Mouse (Mus musculus) testis, postnatal 14 days (tissue): Measurements from ENCODE around the gene Pitpnc1.
A peak's percentile ranks its signal among the peaks of the same experiment; 100 is the strongest.

Source experiments
- DNase-seq: peaks from one replicate; pipeline ENCODE4 v3.0.0; 2021; ENCODE audit warnings: low spot score

The Pitpnc1 gene

DNA sequence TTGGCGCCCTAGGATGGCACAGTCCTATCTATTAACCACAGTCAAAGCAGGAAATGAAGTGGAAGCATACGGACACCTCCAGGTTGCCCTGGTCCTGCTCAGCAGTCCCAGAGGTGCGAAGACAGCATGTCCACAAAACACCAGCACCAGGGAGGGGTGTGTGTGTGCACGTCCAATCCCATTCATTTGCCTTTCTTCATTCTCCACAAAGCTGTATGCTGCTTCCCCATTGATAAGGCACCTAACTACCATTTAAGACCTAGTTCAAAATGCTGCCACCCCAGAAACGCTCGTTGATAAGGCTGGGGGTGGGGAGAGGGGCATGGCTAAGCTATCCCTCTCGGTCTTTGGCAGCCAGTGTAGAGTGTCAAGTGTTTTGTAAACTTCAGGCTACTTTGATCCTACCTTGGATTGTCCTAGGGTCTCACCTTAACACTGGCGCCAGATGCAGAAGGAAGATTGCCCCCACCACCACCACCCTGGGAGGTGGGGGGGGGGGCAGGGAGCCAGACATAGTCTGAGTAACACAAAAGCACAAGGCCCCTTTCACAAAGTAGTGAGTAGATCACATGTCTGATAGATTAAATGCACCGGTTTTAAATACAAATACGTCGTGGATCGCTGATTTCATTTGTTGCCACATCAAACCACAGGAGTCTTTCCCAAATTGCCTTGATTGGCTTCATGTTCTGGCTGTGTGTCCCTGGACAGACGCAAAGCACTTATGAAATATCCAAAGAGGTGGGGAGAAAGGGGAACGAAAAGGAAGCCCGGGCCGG lies 2.1 kb downstream of the Pitpnc1 start:
- no peak for DNase-seq

DNA sequence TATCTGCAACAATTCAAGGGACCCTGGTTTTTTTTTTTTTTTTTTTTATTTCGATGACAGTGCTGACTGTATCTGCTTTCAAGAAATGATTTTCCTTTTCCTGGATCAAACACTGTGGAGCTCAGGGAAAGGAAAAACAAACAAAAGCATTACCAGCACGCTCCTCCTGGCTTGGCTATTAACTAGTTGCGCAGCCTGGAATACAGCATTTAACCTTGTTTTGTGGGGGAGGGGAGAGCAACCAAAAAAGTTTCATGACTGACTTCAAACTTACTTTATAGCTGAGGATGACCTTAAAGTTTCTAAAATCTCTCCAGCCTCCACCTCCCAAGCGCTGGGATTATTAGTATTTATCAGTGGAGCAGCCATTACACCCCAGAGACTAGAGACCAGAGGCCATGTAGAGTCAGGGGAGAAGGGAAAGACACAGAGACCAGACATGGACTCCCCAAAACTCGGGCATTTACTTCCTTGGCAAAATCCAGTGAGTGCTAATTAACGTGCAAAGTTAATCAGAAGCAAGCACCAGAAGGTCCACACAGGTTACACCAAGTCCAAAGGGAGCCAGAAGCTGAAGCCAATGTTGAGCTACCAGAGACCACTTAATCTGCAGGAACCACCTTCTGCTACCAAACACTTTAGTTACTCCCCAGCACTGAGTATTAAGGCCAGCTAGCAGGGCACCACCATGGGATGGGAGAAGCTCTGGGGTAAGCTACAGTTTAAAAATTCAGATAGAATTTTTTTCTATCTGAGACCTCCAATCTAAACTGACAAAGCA lies 3.7 kb downstream of the Pitpnc1 start:
- DNase-seq = no peak

DNA sequence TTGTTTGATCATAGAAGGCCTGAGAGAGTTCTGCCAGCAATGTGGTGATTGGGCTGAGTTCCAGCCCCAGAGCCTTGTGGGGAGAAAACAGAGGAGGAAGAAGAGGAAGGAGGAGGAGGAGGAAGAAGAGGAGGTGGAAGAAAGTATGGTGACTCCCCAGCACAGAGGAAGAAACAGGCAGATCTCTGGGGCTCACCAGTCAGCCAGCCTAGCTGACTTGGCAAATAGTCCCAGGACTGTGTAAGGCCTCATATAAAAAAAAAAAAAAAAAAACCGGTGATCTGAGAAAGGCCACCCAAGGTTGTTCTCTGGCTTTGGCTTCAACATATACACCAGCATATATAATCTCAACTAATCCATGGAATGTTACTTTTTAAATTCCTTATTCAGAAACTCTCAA lies 4.5 kb downstream of the Pitpnc1 start:
- no peak for DNase-seq

DNA sequence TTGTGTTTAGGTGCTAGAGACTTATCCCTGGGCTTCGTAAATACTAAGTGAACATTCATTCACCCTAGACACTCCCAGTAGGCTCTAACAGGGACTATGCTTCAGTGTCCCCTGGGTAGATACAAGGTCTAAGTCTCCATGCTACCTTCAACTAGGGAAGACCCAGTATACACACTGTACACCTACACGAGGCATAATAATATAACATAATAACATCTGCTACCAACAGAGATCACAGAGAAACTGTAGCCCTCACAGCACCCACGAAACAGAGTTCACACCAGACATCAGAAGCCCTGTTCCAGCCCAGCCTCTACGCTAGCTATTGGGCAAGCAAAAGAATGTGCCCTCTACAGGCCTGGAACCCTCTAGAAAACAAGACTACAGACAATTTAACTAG lies 5.5 kb downstream of the Pitpnc1 start:
- DNase-seq = no peak

DNA sequence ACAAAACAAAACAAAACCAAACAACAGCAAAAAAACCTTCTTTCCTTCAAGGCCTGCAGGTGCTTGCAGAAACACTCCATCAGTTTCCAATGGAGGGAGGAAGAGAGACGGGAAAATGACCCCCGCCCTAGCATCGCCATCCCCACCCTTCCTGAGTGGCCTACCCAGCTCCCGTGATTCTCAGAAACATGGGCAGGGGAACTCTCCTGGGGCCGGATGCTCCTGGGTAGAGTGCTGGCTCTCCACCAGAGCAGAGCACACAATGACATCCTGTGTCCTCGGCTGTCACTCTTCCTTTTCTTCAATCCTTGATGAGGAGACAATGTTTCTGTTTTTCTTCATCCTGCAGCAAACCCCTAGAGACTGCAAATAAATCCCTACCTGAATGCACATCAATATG lies 6.4 kb downstream of the Pitpnc1 start:
- DNase-seq = no peak

DNA sequence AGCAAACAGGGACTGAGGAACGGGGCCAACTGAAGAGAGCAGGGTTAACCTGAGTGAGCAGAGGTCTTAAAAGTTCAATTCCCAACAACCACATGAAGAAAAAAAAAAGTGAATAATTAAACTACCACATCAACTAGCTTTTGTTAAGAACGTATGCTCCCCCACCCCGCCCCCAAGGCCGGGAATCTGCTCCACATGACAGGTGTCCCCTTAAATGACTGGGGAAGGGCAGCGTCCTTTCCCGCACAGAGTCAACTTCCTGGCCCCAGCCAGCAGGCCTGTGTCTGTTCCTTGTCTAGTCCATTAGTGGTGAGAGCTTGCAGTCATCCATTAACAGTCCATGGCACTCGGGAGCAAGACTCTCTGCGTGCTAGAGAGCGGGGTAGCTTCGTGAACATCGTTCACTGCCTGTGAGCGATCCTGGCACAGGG lies 7.2 kb downstream of the Pitpnc1 start:
- no peak for DNase-seq

DNA sequence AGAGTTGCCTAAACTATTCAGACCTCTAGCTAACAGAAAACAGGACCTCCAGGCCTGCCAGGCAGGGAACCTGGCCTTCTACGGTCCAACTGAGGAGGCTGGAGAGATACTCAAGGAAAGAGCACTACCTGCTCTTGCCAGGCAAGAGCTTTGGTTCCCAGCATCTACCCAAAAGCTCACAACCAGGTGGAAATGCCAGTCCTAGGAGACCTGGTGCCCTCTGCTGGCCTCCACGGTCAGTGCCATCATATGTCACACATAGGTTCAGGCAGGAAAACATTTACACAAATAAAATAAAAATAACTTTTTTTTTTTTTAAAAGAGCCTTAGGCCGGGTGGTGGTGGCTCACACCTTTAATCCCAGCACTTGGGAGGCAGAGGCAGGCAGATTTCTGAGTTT lies 8.0 kb downstream of the Pitpnc1 start:
- DNase-seq = no peak

DNA sequence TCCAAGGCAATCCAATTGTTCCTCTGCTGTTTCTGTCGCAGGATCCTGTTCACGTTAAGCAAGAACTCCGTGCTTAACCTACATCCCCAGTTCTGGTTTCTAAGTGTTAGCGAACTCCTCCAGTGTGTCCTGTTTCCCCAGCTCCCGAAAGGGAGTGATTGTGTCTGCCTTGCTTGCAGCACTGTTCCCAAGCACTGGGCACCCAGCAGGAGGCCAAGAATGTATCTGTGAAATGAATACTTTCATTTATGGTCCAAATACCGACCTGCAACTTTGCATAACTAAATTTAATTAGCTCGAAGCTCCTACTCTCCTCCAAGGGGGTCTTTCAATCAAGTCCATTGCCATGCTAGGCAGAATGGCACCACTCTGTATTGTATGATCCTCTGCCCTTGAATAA lies 10.7 kb downstream of the Pitpnc1 start:
- DNase-seq = no peak

DNA sequence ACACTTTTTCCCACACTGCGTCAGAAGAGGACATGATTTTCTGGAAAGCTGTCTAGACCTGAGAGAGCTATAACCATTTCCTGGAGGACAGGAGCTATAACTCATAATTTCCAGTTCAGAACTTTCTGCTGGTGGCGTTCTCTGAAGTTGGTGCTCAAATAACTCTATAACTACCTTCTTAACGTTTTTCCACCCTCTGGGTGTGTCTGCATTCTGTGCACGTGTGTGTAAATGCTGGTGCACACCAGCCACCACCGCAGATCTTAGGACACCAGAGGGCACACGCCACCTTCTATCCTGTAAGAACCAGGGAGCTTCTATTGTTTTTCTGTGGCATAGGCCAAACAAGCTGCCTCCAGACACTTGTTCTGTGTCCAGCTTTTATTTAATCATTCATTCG lies 11.5 kb downstream of the Pitpnc1 start:
- no peak for DNase-seq

DNA sequence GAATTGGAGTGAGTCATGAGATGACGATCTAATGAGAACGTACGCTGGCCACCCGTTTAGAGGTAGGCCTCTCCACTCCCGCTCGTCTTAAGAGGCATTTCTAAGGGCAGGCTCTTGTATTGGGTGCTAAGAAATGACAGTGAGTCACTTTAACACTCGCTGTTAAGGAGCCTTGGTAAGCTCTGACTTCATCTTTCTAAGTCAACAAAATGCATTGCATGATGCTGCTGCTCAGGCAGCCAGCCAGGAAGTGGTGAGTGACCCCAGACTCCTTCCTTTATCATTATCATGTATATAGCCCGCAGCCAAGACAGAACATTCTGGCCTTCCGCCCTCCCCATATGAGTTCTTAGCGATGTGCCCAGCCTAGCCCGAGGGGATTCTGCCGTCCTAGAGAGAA lies 12.2 kb downstream of the Pitpnc1 start:
- no peak for DNase-seq

DNA sequence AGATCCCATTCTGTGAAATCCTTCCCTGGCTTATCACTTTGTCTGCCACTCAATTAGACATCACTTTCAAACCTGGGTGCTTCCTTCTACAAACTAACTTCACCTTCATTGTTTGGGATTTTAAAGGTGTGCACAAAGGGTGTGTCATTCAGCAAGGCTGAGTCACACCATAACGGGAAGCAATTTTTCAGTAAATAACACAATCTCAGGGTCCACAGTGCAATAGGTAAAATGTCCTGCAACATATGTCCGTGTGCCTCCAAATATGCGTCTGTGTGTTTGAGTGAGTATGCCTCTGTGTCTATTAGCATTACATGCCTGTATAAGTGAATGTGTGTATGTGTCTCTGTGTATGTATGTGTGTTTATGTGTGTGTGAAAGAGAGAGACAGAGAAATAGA lies 13.2 kb downstream of the Pitpnc1 start:
- no peak for DNase-seq

DNA sequence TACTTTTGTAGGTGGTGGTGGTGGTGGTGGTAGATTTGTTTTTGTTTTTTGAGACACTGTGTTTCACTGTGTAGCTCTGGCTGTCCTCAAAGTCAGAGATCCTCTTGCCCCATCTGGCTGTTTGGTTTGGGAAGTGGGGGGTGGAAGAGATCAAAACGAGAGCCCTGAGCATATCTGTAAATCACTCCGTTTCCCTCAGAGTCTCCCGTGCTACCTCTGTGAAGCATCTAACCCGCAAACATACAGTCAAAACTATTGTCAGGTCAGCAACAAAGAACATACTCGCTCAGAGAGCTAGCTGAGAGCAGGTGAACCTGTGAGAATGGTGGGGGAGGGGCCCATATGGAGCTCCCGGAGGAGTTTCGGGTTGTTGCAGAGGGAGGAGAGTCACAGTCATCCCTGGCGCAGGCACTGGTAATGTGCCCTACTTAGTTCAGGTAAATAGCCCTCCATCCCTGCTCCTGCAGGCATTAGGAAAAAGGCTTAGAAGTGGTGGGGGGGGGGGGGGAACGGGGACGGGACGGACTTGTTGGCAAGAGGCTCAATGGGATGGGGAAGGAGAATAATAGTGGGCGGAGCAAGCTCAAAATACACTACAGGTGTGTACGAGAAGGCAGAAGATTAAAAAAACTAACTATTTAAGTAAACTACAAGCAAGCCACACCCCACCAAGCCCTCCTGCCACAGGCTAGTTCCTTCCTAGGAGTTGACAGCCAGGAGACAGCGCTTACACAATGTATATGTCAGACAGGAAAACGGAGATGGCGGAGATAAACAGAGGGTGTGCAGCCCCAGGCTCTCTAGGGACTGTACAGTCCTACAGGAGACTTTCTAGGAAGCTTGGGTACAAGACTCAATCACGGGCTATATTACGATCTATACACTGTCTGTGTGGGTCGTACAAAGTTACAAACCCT lies 15.7 kb downstream of the Pitpnc1 start:
- DNase-seq = no peak

DNA sequence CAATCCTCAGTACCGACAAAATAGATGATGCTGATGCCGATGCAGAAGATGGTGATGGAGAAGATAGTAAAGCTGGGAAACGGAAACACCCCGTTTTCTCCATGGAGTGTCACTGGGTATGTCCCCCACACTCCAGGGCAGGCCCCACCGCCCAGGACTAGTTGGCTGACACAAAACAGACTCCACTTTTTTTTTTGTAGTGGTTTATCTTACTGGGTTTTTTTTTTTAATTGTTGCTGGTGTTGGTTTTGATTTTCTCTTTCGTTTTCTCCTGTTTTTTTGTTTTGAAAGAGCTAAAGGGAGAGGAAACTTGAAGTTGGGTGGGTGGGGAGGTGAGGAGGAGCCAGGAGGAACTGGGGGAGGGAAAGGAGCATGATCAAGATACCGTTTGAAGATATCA lies 18.4 kb downstream of the Pitpnc1 start:
- no peak for DNase-seq

DNA sequence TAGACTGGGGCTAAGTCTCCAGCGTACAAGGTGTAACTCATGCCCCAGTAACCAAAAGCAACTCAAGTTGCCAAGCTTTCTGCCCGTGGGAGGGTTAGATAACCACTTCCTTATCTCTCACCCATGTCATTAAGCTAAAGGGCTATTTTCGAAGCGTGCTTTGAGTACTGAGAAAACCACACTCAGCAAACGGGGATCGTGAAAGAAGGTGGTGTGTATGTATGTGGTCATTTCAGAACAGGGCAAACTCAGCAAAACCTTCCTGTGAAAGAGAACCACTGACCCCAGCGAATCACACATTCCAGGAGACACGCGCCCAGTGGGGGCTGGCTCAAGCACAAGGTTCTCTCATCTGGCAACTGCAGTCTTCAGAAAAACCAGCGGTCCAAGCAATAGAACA lies 19.4 kb downstream of the Pitpnc1 start:
- DNase-seq = peak; percentile 39

DNA sequence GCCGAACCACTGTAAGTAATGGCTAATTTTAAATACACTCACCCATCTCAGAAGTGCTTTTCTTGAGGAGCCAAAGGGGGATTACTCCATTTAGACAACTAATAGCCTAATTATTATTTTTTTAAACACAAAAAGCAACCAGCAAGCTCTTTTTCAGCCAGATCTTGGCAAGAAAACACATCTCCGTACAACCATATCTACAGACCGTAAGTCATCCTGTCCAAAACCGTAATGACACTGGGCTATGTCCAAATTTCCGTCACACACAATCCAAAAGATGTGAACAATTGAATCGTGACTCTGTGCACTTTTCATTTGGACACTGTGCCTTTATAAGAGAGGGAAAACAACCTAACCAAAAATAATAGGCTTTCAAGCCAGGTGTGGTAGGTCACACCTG lies 20.4 kb downstream of the Pitpnc1 start:
- no peak for DNase-seq

DNA sequence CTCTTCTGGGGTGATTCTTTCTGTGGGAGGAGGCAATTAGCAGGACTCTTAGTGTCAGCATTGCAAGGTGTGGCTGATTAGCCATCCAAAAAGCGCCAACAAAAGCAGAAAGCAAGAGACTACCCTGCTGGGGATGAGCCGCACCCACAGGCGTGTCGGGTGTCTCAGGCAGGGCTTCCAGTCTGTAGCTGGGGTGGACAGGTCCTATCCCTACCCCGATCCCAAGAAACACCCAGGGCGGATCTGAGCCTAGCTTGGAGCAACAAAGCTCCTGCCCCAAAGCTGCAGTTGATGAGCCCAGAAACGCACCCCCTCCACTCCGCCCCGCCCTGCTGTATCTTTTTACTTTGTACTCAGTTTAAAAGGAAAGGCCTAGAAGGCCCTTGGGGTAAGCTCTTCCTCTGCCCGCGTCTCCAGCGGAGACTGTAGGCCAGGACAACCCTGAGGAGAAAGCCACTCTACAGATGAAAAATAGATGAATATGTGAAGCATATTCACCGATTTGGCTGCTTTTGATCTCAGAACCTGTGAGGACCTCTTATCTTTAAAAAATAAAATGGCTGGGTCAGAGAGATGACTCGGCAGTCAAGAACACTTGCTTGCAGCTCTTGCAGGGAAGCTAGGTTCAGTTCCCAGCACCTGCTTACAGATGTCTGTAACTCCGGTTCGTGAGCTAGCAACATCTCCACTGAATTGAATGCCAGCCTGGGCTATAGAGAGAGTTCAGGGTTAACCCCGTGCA lies 21.2 kb downstream of the Pitpnc1 start:
- no peak for DNase-seq

DNA sequence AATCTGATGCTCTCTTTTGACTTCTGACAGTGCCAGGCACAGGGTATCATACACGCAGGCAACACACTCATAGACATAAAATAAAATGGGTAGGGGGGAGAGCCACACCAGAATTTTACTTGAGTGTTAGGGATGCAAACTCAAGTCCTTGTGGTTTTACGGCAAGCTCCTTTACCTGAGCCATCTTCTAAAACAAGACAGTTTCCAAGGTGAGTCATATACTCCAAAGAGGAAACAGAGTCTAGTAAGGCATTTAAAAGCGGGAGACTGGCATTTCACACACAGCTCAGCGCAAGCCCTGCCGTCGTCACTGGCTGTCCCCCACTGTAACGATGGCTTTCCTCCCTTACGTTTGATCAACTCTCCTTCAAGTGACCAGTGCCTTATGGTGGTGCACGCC lies 22.6 kb downstream of the Pitpnc1 start:
- no peak for DNase-seq

DNA sequence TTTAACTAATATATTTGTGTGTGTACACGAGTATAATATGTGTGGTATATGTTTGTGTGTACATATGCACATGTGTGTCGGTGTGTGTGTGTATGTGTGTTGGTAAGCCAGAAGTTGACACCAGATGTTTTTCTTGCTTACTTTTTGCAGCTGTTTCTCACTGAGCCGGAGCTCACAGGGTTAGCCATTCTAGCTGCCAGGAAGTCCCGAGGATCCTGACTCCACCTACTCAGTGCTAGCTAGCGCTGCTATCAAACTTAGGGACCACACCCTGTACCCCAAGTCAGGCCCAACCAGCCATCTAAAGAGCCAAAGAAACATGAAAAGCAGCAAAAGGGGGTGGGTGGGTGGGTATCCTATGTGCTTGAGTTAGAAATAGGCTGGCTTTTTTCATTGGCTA lies 23.1 kb downstream of the Pitpnc1 start:
- no peak for DNase-seq

DNA sequence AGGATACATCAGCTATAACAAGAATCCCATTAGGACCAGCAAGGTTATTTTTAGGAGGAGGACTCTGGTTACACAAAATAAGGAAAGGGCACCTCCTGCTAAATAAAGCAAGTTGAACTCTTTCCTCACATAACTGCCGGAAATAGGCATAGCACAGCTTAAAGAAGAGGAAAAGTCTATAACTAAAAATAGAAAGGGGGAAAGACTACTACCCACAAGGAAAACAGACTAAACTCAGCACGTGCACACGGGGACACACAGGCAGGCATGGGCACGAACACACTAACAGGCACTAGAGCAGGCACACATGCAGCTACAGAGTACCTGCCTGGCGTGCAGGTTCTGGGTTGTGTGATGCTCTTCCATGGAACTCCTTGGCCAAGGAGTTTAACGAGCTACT lies 23.8 kb downstream of the Pitpnc1 start:
- DNase-seq = no peak

DNA sequence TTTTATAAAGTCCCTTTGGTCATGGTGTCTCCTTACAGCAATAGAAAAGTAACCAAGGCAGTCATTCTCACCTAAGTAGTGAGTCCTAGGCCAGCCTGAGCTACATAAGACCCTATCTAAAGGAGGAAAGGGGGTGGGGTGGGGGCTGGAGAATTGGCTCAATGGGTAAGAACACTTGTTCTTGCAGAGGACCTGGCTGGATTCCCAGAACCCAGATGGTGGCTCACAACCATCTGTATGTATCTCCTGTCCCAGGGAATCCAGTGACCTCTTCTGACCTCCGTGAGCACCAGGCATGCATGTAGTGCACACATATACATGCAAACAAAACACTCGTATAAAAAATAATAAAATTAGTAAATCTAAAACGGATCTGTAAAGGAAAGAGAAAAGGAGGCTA lies 24.8 kb downstream of the Pitpnc1 start:
- DNase-seq = no peak

DNA sequence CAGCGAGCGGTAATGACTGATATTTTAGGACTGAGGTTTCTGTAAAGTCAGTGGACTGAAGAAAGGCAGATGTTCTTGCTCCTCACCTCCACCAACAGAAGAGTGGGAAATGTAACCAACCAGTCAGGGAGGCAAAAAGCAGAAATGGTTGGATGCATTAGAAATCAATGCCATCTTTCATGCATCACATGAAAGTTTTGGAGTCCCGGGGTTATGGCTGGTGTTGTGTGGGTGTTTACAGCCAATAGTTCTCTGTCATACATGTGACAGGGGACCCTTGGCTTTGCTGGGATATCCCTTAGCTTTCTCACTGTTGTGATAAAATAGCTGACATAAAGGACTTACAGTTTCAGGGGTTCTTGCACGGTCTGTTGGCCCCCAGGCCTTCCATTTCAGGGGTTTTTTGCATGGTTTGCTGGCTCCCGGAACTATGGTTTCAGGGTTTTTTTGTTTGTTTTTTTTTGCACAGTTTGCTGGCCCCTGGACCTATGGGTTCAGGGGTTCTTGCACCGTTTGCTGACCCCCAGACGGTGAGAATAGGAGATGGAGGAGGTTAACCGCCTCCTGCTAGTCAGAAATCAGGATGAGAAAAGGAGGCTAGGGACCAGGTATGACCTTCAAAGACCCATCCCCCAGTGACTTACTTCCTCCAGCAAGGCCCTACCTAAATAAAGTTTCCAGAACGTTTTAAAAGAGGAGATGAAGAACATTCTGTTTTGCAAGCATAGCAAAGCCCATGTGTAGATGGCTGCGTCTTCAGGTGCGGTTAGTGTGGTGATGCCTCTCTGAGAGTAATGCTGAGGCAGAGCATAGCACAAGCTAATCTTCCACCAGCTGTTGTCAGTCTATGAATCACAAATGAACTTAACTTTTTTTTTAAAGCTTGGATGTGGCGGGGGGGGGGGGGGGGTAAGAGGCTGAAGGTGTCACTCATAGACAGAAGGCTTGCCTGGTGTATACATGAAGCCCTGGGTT lies 27.1 kb downstream of the Pitpnc1 start:
- no peak for DNase-seq
